Mouse (Mus musculus) lung, postnatal 36 days (tissue): ENCODE data around the gene Midn.

ENCODE experiments used
- DNase-seq: peaks from one replicate; pipeline ENCODE4 v3.0.0; 2022; ENCODE audit warnings: mixed read lengths

The Midn gene

GRCm38 (mm10) chr10:80172527-80173292 is 24.6 kb downstream of the Midn start, which contains the start of gene 1600002K03Rik:
1600002K03Rik (plus strand) TSS chr10:80172944.
- DNase-seq: peak; percentile 96

- DNase-seq: peak; percentile 35
These were observed 25.3 kb downstream of the Midn start for GRCm38 (mm10) chr10:80173358-80173757.

GRCm38 (mm10) chr10:80173955-80174640 is 26.0 kb downstream of the Midn start:
- DNase-seq: no peak

- DNase-seq: peak; percentile 55
These were observed 26.6 kb downstream of the Midn start for GRCm38 (mm10) chr10:80174705-80175104.

- DNase-seq: peak; percentile 58
These were observed 27.6 kb downstream of the Midn start for GRCm38 (mm10) chr10:80175536-80176269.

GRCm38 (mm10) chr10:80176270-80176834 is 28.3 kb downstream of the Midn start:
- DNase-seq: no peak

GRCm38 (mm10) chr10:80177441-80178279 is 29.6 kb downstream of the Midn start:
- no peak for DNase-seq

- DNase-seq: no peak
These were observed 31.3 kb downstream of the Midn start, which contains the start of gene Efna2 for GRCm38 (mm10) chr10:80179068-80180051. Efna2 (plus strand) TSS chr10:80179482.

GRCm38 (mm10) chr10:80180288-80180687 is 32.2 kb downstream of the Midn start:
- DNase-seq: no peak

GRCm38 (mm10) chr10:80180823-80181222 is 32.8 kb downstream of the Midn start:
- no peak for DNase-seq

GRCm38 (mm10) chr10:80182547-80182946 is 34.5 kb downstream of the Midn start:
- DNase-seq: no peak

- DNase-seq: no peak
These were observed 38.6 kb downstream of the Midn start for GRCm38 (mm10) chr10:80186649-80187048.

- no peak for DNase-seq
These were observed 39.7 kb downstream of the Midn start for GRCm38 (mm10) chr10:80187739-80188138.

GRCm38 (mm10) chr10:80188453-80189024 is 40.5 kb downstream of the Midn start:
- DNase-seq: no peak

- DNase-seq: no peak
These were observed 41.9 kb downstream of the Midn start for GRCm38 (mm10) chr10:80189999-80190398.

- DNase-seq: peak; percentile 38
These were observed 42.5 kb downstream of the Midn start for GRCm38 (mm10) chr10:80190491-80191051.

- no peak for DNase-seq
These were observed 45.9 kb downstream of the Midn start for GRCm38 (mm10) chr10:80193976-80194375.

- no peak for DNase-seq
These were observed 46.4 kb downstream of the Midn start for GRCm38 (mm10) chr10:80194441-80194840.

- no peak for DNase-seq
These were observed 48.1 kb downstream of the Midn start for GRCm38 (mm10) chr10:80196167-80196566.
